Mouse (Mus musculus) frontal cortex, postnatal 25 days (tissue): Measurements from ENCODE around the gene Dnajc5.
A peak's percentile ranks its signal among the peaks of the same experiment; 100 is the strongest.

Source experiments
- DNase-seq, 2 experiments: peaks; one replicate each; pipeline ENCODE4 v3.0.0; 2022; ENCODE audit warnings: low spot score in 2 of 2

The Dnajc5 gene

GRCm38 (mm10) chr2:181572921-181573920 lies 52.9 kb downstream of the Dnajc5 start:
- no peak for DNase-seq

- DNase-seq: no peak
These were observed 53.7 kb downstream of the Dnajc5 start for GRCm38 (mm10) chr2:181573961-181574360.

- no peak for DNase-seq
These were observed 54.7 kb downstream of the Dnajc5 start for GRCm38 (mm10) chr2:181574921-181575545.

- DNase-seq: peak in 1 of 2 experiments; percentile 2
These were observed 56.3 kb downstream of the Dnajc5 start for GRCm38 (mm10) chr2:181576613-181577012.

- DNase-seq: peak in 1 of 2 experiments; percentile 1
These were observed 56.8 kb downstream of the Dnajc5 start for GRCm38 (mm10) chr2:181577126-181577525.

- DNase-seq: peak in 1 of 2 experiments; percentile 2
These were observed 57.8 kb downstream of the Dnajc5 start for GRCm38 (mm10) chr2:181577981-181578581.

- peak in 1 of 2 experiments; percentile 2 for DNase-seq
These were observed 58.7 kb downstream of the Dnajc5 start for GRCm38 (mm10) chr2:181578790-181579618.

GRCm38 (mm10) chr2:181579681-181580080 lies 59.4 kb downstream of the Dnajc5 start:
- no peak for DNase-seq

GRCm38 (mm10) chr2:181580131-181580772 lies 60.0 kb downstream of the Dnajc5 start:
- DNase-seq: peak in 1 of 2 experiments; percentile 2

- peak; percentile 52 to 63 for DNase-seq
These were observed 60.7 kb downstream of the Dnajc5 start for GRCm38 (mm10) chr2:181581016-181581401.

GRCm38 (mm10) chr2:181581402-181582120 lies 61.3 kb downstream of the Dnajc5 start:
- DNase-seq: peak; percentile 74 to 79

- DNase-seq: peak in 1 of 2 experiments; percentile 4
These were observed 62.1 kb downstream of the Dnajc5 start for GRCm38 (mm10) chr2:181582358-181582757.

GRCm38 (mm10) chr2:181582939-181583338 lies 62.7 kb downstream of the Dnajc5 start:
- no peak for DNase-seq

- DNase-seq: no peak
These were observed 63.4 kb downstream of the Dnajc5 start for GRCm38 (mm10) chr2:181583460-181584257.

- peak in 1 of 2 experiments; percentile 2 for DNase-seq
These were observed 64.2 kb downstream of the Dnajc5 start, which contains the start of gene Uckl1 for GRCm38 (mm10) chr2:181584411-181584942. Gene Uckl1, minus strand, starts transcription at chr2:181584892.

- no peak for DNase-seq
These were observed 65.2 kb downstream of the Dnajc5 start for GRCm38 (mm10) chr2:181585506-181585905.

GRCm38 (mm10) chr2:181586124-181586523 lies 65.8 kb downstream of the Dnajc5 start:
- peak in 1 of 2 experiments; percentile 2 for DNase-seq

GRCm38 (mm10) chr2:181587796-181588195 lies 67.5 kb downstream of the Dnajc5 start:
- no peak for DNase-seq
